Mouse (Mus musculus): Measurements from ENCODE around the gene Pax6.

Gene Pax6

GRCm38 (mm10) chr2:105684991-105685650, 16.4 kb downstream of the Pax6 start:
- DNase-seq = no peak

DNA sequence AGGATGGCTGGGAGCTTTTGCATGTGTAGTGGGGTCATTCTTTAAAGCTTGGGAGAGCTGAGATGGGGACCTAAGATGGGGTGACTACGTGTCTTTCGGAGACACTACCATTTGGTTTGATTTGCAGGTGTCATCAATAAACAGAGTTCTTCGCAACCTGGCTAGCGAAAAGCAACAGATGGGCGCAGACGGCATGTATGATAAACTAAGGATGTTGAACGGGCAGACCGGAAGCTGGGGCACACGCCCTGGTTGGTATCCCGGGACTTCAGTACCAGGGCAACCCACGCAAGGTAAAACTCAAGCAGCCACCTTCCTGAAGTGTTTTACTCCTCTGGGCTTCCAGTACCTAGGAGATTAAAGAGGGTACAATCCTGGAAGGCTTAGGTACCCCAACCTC, 17.0 kb downstream of the Pax6 start:
- no peak for DNase-seq

GRCm38 (mm10) chr2:105686363-105687316, 17.9 kb downstream of the Pax6 start:
- no peak for DNase-seq

GRCm38 (mm10) chr2:105687317-105687991, 18.8 kb downstream of the Pax6 start:
- DNase-seq = no peak

- DNase-seq = no peak
Observed at GRCm38 (mm10) chr2:105688011-105688410, 19.3 kb downstream of the Pax6 start.

DNA sequence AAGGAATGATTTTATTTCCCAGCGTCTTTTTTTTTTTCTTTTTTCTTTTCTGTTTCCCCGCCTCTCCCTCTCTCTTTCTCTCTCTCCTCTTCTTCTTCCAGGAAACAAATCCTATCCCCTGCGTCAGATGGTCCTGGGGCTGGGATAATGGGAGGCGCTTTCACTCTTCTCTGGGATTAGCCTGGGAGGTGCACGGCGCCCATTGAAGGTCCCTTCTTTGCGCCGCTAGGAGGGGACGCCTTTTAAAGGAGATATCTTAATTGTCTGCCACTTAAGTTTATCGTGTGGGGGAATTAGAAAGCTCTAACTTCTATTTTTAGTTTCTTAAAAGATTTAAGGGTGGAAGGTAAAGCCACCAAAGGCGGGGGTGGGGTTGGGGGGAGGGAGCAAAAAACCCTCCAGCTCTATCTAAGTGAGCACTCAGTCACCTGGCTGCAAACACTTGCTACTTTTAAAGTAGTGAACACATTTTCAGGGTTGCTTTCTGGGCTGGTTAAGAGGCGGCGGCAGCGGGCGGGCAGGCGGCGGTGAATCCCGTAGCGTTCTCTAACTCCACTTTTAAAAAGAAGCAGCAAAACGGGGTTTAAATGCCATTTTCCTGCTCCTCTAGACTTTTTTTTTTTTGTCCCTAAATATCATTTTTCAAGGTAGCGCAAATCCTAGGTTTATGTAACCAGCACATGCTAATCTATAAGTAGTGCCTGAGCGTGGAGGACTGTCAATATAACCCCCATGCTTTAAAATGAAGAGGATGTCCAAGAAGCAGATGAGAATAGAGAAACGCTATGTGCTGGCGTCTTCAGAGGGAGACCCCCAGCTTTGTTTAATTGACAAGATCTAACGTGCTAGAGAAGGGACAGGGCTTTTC, 20.0 kb downstream of the Pax6 start:
- DNase-seq = no peak

DNA sequence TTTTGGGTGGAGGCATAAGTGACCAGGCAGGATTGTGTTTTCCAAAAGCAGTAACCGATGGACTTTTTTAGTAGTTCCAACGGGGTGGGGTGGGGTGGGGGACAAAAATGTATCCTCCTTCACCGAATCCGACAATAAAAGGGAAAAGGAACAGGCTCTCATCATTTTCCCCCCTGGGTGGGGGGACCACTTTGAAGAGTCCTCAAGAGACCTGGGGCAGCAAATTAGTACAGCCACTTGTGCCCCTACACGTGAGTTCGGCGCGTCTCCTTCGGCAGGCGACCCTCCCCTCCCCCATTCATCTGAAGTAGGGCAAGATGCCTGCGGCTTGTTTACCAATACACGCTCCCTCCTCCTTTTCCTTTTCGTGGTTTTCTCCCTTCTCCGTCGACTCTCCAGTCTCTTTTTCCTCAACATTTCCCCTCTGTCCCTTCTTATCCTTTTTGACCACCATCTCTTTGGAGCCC, 20.6 kb downstream of the Pax6 start:
- DNase-seq = no peak

DNA sequence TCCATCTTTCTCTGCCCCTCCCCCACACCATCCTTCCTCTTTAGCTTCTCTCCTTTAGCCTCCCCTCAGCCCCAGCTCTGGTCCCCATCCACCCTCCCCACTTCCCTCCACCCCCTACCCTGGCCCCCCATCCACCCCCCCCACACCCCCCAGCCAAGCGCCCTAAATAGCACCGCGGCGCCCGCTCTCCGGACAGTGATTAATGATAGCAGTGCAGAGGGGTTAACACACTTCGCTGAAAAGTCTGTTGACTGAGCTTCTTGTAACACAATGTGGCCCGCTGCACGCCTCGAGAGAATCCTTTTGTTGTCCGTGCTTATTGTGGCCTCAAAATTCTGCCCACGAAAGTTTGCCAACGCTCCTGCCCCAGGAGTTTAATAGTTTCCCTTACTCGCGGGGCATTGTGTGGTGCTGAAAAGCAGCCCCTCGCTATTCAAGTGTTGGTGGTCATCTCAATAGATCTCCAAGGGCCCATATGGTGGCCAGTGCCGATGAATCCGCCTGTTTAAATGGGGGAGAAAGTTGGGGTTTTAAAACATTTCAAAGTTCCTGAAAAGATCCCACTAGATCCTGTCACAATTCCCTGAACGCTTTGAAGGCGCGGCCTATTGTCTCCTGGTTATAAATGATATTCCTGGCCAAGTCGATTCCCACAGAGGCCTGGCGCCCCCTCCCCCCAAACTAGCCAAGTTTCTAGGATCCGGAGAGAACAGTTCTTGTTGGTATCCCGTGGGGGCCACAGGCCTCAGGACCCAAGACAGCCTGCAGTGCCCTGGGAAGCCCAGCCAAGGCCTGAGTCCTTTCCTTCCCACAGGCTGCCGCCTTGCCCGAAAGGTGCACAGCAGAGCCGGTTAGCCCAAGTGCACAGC, 21.3 kb downstream of the Pax6 start:
- no peak for DNase-seq

DNA sequence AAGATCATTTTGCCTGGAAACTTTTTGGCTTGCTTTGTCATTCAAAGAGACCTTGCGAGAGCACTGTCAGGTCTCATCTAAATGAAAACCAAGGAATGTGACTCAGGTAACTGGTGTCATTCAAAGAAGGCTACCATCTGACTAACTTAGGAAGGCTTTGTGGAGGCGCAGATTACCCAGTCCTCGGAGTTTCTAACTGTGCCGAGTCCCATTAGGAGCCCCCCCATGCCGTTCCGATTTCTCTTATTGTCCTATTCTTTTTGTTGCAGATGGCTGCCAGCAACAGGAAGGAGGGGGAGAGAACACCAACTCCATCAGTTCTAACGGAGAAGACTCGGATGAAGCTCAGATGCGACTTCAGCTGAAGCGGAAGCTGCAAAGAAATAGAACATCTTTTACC, 22.6 kb downstream of the Pax6 start:
- no peak for DNase-seq

- no peak for DNase-seq
Observed at GRCm38 (mm10) chr2:105697741-105698140, 29.0 kb downstream of the Pax6 start.

DNA sequence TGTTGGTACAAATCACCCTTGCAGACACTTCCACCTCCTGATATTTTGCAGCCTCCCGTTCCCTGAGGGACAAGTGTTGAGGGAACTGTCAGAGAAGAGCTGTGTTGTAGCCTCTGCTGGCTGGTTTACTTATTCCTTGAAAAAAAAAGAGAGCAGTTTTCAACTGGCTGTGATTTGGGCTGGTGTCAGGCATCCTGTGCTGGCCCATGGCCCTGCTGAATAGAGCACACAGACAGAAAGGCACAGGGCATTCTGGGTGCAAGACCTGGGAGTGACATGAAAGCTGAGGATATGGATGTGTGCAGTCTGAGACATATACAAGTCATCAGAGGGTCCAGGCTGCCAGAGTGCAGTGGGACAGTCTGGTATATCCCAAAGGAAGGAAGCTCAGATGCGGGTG, 29.9 kb downstream of the Pax6 start:
- no peak for DNase-seq

- DNase-seq = no peak
Observed at GRCm38 (mm10) chr2:105701781-105702180, 33.1 kb downstream of the Pax6 start.

- DNase-seq = no peak
Observed at GRCm38 (mm10) chr2:105702586-105702985, 33.9 kb downstream of the Pax6 start.

GRCm38 (mm10) chr2:105705320-105705719, 36.6 kb downstream of the Pax6 start:
- DNase-seq = no peak

DNA sequence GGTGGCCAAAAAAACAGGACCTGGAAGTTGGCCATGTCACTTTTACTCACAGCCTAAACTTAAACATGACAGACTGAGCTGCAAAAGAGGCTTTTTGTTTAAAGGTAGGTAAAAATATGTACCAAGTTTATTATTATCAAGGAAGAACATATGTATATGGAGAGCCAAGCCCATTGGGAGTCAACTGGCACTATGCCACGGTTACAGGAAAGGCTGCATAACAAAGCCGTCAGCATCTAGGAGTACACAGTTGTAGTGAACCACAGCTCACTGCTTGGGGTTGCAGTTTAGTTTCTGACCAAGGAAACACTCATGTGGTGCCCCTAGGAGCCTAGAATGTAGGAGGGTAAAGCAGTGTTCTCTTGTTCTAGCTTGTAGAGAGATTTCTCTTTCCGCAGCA, 40.4 kb downstream of the Pax6 start:
- no peak for DNase-seq

DNA sequence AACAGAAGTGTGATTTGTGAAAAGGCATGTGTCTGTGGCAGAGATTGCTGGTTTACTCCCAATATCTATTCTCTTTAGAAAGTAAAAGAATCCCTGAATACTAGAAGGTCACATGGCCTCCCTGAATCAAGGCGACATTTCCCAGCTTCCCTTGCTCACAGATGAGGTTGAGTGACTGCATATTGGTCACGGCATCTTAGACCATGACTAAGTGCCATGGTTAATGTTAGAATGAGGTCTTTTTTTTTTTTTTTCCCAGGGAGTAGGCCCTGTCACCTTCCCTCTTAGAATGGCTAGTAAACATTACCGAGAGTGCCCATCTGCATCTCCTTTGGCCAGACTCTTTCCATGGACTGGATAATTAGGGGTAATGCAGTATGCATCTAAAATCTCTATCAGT, 41.8 kb downstream of the Pax6 start:
- no peak for DNase-seq

GRCm38 (mm10) chr2:105715409-105716115, 46.9 kb downstream of the Pax6 start:
- no peak for DNase-seq

DNA sequence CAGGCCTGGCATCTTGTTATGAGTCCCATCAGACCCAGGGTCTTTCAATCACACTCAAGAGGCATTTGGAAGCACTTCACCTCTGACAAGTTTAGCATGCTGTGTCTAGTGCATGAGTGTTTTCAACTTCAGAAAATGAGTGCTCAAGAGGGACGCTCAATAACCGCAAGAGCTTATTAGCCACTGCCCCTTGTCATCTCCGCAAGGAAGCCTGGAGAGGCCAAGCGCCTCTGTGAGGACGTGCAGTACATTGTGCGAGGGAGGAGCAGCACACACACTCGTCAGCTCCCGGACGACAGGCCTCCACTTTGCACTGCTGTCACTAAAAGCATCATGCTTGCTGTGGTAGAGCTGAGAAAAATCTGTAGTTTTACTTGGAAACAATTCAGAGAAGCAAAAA, 58.0 kb downstream of the Pax6 start:
- DNase-seq = no peak

DNA sequence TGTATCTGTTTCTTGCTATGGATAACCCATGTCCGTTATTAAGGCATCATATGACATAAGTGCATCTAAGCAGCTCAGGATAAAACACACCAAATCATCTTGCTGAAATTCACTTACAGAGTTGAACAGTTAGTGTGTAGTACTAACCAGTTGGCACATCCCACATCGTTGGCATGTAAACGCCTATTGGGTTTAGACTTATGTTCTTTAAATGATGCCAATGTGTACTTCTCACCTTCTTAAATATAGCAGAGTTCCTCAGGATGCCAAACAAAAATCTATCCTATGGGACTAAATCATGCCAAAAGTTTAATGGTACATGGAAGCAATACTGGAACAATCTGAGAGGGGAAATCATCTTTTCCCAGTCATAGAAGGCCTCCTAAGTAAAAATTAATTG, 62.0 kb downstream of the Pax6 start:
- DNase-seq = no peak

GRCm38 (mm10) chr2:105736166-105736565, 67.5 kb downstream of the Pax6 start:
- no peak for DNase-seq

- DNase-seq = no peak
Observed at GRCm38 (mm10) chr2:105746896-105747295, 78.2 kb downstream of the Pax6 start.

Data from thymus, postnatal 25 days (tissue).